17 mouse cellular contexts compared by ENCODE assay signal in the genomic region with DNA sequence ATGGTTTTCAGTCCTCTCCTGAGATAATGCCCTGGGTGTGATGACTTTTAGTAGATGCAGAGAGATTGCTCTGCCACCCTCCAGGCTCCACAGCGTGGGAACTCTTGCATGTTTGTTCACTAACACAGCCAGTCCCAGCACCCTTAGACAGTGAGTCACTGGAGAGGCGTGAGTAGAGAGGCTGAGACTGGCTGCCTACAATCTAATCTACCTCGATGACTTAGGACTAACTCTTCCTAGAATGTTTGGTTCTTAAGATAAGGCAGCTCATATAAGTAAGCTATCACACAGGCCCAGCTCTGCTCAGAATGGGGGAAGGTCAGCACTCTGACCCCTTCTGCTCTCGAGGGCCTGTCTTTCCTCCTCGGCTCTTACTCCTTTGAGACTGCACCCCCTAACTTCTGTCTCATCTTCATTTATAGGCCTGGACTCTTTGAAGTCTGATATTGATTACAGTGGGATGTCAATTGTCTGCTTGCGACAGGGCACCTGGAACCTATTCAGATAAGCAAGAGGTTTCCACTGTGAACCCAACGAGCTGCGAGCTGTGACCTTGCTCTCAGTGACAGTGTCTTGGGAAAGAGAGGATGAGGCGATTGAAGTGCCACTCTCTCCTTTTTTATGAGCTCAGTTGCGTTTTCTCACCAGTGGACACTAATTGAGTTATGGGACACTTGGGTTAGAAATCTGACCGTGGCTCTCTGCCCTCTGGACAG.
A peak's percentile ranks its signal among the peaks of the same experiment; 100 is the strongest.
DNase-seq lines count a peak whose midpoint lies in the region; ATAC-seq and TF ChIP-seq lines count a peak whose summit lies in the region.
"Had no signal": no experiment of that assay in that cellular context is flagged by ENCODE, and none has a peak within 500 bp of the region (broad histone marks: within the 10 kb centered on the region; RNA-seq: fewer than 3 reads in every experiment).

No protein-coding gene starts in this region.

- no peak for TF ChIP-seq CTCF in embryonic fibroblast, embryonic 13.5 days (IDR thresholded peaks at IDR 0.05; ENCODE audit: borderline replicate concordance, insufficient read depth, low read length)

- whole genome bisulfite sequencing in kidney, embryonic 16.5 days = 36% methylated on average over 11 of the region's 11 CpGs
- WGBS in forebrain, embryonic 16.5 days = 93% methylated on average over 11 of the region's 11 CpGs
- 88% methylated on average over 11 of the region's 11 CpGs for WGBS in forebrain, embryonic 14.5 days

- H3K4me3 ChIP-seq in kidney, embryonic 16.5 days (ENCODE audit: low read length) = no peak overlapping the region
- no peak overlapping the region for H3K4me3 ChIP-seq in embryonic fibroblast, embryonic 13.5 days (ENCODE audit: insufficient read depth, low read length)
- no peak overlapping the region for H3K4me3 ChIP-seq in forebrain, embryonic 16.5 days (replicated peaks; ENCODE audit: low read length)
- no peak overlapping the region for H3K4me3 ChIP-seq in forebrain, embryonic 14.5 days (ENCODE audit: low read depth, low read length)
- H3K4me3 ChIP-seq: embryonic facial prominence, embryonic 12.5 days; forebrain, embryonic 15.5 days; limb, embryonic 12.5 days; myocyte had no signal

- H3K9me3 ChIP-seq in kidney, embryonic 16.5 days (ENCODE audit: low read length) = no peaks in the 10 kb centered on the region
- H3K9me3 ChIP-seq in forebrain, embryonic 16.5 days (ENCODE audit: control insufficient read depth, low read length) = no peaks in the 10 kb centered on the region
- no peaks in the 10 kb centered on the region for H3K9me3 ChIP-seq in forebrain, embryonic 14.5 days (replicated peaks; ENCODE audit: control insufficient read depth, low read length)
- H3K9me3 ChIP-seq: embryonic facial prominence, embryonic 12.5 days; forebrain, embryonic 15.5 days; limb, embryonic 12.5 days had no signal

- no peak for DNase-seq in kidney, postnatal 10 days
- peak; percentile 14 for DNase-seq in MN1 (ENCODE audit: low spot score)
- peak; percentile 23 for DNase-seq in mesoderm, embryonic 11.5 days (ENCODE audit: low read depth, low spot score)
- DNase-seq in forebrain, embryonic 14.5 days (ENCODE audit: low spot score) = no peak
- DNase-seq: cerebellum, adult 2 months; heart, adult 11 months; kidney, adult 8-10 months; lung, postnatal 4 days; spleen, adult 18-20 months had no signal

- no peak overlapping the region for H3K27ac ChIP-seq in kidney, embryonic 16.5 days (ENCODE audit: low read length)
- H3K27ac ChIP-seq in embryonic fibroblast, embryonic 13.5 days (ENCODE audit: insufficient read depth, low read length) = peak overlapping the region; percentile 13; the same call in 1 of the 2 replicates
- no peak overlapping the region for H3K27ac ChIP-seq in forebrain, embryonic 16.5 days (ENCODE audit: low read length)
- H3K27ac ChIP-seq in forebrain, embryonic 14.5 days (ENCODE audit: low read depth, low read length) = no peak overlapping the region
- H3K27ac ChIP-seq: embryonic facial prominence, embryonic 12.5 days; forebrain, embryonic 15.5 days; limb, embryonic 12.5 days had no signal

- peak; percentile 31; the same call in 1 of the 2 replicates for ATAC-seq in kidney, embryonic 16.5 days (ENCODE audit: low FRiP score, low TSS enrichment)
- ATAC-seq in forebrain, embryonic 16.5 days = no peak
- ATAC-seq in forebrain, embryonic 14.5 days = no peak
- ATAC-seq: CD4-positive, CD25-positive, alpha-beta regulatory T cell, adult 4 months; forebrain, embryonic 15.5 days had no signal

- no peaks in the 10 kb centered on the region for H3K36me3 ChIP-seq in kidney, embryonic 16.5 days (ENCODE audit: insufficient read depth, low read length)
- H3K36me3 ChIP-seq in forebrain, embryonic 16.5 days (ENCODE audit: control insufficient read depth, insufficient read depth) = peaks cover 7% of the 10 kb centered on the region
- peaks cover 31% of the 10 kb centered on the region for H3K36me3 ChIP-seq in forebrain, embryonic 14.5 days (ENCODE audit: control insufficient read depth, insufficient read depth, low read length)

- no peak overlapping the region for H3K4me2 ChIP-seq in kidney, embryonic 16.5 days (replicated peaks; ENCODE audit: low read depth, low read length)
- H3K4me2 ChIP-seq in forebrain, embryonic 16.5 days (ENCODE audit: low read length) = no peak overlapping the region
- no peak overlapping the region for H3K4me2 ChIP-seq in forebrain, embryonic 14.5 days (ENCODE audit: low read length)
- H3K4me2 ChIP-seq: embryonic facial prominence, embryonic 12.5 days; forebrain, embryonic 15.5 days; limb, embryonic 12.5 days had no signal

- 0 out of 2 replicates have a peak, but pooled peaks cover 5% of the 10 kb centered on the region for H3K4me1 ChIP-seq in kidney, embryonic 16.5 days (ENCODE audit: insufficient read depth, low read length)
- H3K4me1 ChIP-seq in embryonic fibroblast, embryonic 13.5 days (ENCODE audit: control insufficient read depth, insufficient read depth, low read length) = peaks cover 5% of the 10 kb centered on the region; the same call in 1 of the 2 replicates
- no peaks in the 10 kb centered on the region for H3K4me1 ChIP-seq in forebrain, embryonic 16.5 days (replicated peaks; ENCODE audit: control insufficient read depth, insufficient read depth, low read length)
- H3K4me1 ChIP-seq in forebrain, embryonic 14.5 days (ENCODE audit: control insufficient read depth, insufficient read depth, low read length) = no peaks in the 10 kb centered on the region
- H3K4me1 ChIP-seq: forebrain, embryonic 15.5 days had no signal

- no peak overlapping the region for H3K9ac ChIP-seq in kidney, embryonic 16.5 days (replicated peaks; ENCODE audit: low read length)
- no peak overlapping the region for H3K9ac ChIP-seq in forebrain, embryonic 16.5 days (replicated peaks; ENCODE audit: low read depth, low read length)
- H3K9ac ChIP-seq in forebrain, embryonic 14.5 days (ENCODE audit: low read length) = no peak overlapping the region
- H3K9ac ChIP-seq: embryonic facial prominence, embryonic 12.5 days; forebrain, embryonic 15.5 days; limb, embryonic 12.5 days had no signal

- TF ChIP-seq POLR2A in embryonic fibroblast, embryonic 13.5 days (IDR thresholded peaks at IDR 0.05; ENCODE audit: low read depth, low read length) = no peak

- no peaks in the 10 kb centered on the region for H3K27me3 ChIP-seq in kidney, embryonic 16.5 days (ENCODE audit: insufficient read depth, low read length)
- no peaks in the 10 kb centered on the region for H3K27me3 ChIP-seq in forebrain, embryonic 16.5 days (replicated peaks; ENCODE audit: control insufficient read depth, insufficient read depth, low read length)
- H3K27me3 ChIP-seq in forebrain, embryonic 14.5 days (replicated peaks; ENCODE audit: control insufficient read depth, insufficient read depth, low read length) = no peaks in the 10 kb centered on the region
- H3K27me3 ChIP-seq: embryonic facial prominence, embryonic 12.5 days; forebrain, embryonic 15.5 days; limb, embryonic 12.5 days had no signal

Comparison
In these comparisons a context has a peak if more than half of its experiments do, and no peak if none do; other contexts are left out.
1. DNase-seq: peak in MN1 (single experiment) and mesoderm, embryonic 11.5 days (single experiment); none in kidney, postnatal 10 days (single experiment) and forebrain, embryonic 14.5 days (single experiment).